Mouse (Mus musculus): ENCODE results near the gene Fbf1.
A peak's percentile ranks its signal among the peaks of the same experiment; 100 is the strongest.
"Not testable (repeated sequence)": the region's sequence is repeated elsewhere in the genome, so short reads cannot be mapped to it uniquely, and the experiment has no call there.

Fbf1 gene

DNA sequence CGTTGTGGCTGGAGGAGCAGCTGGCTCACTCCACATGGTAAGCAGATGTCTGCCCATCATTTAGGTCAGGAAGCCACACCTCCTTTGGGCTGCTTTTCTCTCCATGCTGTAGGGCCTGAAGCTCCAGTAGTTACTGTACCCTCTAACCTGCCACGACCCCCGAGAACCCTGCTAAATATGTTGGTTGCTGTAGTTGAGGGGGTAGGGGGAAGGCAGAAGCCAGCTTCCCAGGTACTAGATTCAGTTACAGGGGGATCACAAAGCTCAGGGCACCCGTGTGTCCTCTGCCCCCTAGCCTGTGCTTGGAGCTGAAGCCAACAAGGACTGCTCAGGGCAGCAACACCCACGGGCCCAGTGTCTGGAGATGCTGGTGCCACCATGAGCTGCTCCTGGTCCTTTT lies 34.5 kb downstream of the Fbf1 start:
- no peak for DNase-seq (ENCODE audit: low spot score)

DNA sequence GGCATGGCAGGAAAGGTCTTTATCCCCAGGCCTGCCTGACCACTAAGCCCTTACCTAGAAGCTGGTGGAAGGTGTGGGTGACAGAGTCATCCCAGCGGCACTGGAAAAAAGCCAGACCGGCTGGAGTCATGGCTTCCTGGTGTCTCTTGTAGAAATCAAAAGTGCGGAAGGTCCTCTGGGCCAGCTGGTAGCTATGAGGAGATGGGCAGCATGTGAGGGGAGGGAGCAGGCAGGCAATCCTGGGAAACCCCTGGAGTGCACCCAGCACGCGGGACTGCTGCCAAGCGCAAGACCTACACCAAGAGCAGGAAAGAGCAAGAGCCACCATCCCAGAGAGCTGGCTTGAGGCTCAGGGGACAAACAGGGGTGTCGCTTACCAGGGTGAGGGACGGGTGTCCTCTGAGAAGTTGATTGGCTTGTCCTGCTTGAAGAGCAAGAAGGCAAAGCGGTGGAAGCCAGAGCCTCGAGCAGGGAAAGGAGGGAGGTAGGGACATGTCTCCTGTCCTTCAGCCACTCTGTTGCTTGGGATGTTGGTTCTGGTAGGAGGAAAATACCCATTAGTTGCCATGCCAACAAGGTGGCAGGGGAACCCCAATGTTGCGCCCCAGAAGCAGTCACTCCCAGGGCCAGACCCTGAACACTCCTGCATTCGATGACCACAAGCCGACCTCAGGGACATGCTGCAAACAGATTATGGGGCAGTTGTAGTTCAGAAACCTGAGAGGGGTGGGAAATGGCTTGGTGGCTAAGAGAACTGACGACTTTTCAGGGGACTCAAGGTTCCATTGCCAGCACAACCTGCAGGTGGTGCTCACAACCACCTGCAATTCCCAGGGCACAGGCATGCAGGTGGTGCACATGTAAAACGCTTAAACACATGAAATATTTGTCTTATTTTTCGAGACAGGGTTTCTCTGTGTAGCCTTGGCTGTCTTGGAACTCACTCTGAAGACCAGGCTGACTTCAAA lies 35.3 kb downstream of the Fbf1 start:
- DNase-seq (ENCODE audit: low spot score) = no peak

DNA sequence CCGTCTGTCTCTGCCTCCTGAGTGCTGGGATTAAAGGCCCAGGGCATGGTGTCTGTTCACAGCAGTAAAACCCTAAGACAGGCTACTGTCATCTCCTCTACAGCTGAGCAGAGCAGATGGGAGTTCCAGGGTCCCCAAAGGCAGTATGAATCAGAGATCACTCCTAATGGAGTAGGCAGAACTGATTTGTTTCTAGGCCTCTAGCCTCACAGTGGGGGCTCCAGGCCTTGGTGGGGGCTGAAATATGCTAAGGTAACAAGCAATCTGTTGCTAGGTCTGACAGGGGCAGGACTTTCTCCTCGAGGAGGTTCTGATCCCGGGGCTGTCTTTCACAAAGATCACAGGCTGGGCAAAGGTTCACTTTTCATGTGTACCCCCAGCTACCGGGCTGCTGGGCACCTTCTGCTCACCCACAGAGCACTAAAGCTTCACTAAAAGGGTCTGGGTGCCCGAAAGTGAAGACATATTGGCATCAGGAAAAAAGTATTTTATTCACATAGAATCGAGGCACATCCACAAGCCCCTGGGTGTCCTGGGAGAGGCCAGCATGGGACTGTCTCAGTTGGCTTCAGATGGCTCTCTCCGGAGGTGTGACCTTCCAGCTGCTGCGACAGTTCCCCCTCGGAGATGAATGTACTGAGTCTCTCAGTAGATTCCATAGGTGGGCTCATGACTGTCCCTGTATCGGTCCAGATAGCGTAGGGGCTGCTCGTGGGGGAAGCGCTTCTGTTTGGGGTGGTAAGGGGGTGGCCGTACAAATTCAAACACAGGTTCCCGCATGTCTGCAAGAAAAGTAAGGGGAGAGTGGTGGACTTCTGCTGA lies 36.4 kb downstream of the Fbf1 start:
- no peak for DNase-seq (ENCODE audit: low spot score)

DNA sequence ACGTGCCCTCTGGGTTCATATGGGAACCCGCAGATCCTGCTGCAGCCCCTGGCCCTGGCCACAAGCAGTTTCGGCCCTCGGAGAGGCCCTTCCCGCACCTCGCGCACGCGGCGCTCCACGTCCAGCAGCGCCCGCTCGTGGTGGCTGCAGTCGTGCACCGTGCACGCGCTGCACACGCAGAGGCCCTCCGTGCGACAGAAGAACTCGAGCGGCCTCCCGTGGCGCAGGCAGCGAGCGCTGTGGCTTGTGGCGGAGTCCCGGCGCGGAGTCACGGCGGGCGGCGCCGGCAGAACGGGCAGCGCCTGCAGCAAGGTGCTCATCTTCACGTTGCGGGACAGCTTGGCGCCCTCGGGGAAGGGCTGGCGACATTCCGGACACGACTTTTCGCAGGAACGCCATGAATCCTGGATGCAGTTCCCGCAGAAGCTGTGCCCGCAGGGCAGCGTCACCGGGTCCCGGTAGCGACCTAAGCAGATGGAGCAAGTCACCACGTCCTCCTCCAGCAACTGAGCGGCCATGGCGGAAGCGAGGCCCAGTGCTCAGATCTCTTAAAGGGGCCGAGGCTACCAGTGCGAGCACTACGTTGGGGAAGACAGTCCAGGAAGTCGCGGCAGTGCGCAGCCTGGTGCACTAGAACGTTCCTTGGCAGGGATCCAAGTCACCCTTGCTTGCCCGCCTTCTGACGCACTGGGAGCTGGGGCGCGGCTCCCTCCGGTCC lies 37.3 kb downstream of the Fbf1 start, which contains the start of gene Trim65:
Trim65 (minus strand) TSS at position 641 of the 718 bp plus-strand sequence.
- DNase-seq (ENCODE audit: low spot score) = peak; percentile 75

DNA sequence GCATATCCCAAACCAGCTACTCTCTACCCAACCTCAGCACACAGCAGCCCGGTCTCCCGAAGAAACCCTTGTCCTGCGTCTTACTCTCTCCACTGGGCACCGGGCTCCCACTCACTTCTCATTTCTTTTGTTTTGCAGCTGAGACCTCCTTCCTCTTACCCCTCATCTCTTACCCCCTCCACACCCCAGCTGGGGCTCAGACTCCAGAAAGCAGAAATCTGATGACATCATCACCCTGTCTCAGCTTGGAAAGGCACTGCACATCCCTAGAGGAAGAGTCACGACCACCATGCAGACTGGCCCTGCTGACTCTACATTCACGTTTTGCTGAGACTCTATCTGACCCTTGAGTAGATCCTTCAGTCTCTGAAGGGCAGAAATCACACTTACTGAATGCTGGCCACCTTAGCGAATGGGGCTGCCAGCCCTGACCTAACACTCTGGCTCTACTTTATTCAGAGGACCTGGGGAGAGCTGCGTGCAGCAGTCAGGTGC lies 37.9 kb downstream of the Fbf1 start:
- no peak for DNase-seq (ENCODE audit: low spot score)

DNA sequence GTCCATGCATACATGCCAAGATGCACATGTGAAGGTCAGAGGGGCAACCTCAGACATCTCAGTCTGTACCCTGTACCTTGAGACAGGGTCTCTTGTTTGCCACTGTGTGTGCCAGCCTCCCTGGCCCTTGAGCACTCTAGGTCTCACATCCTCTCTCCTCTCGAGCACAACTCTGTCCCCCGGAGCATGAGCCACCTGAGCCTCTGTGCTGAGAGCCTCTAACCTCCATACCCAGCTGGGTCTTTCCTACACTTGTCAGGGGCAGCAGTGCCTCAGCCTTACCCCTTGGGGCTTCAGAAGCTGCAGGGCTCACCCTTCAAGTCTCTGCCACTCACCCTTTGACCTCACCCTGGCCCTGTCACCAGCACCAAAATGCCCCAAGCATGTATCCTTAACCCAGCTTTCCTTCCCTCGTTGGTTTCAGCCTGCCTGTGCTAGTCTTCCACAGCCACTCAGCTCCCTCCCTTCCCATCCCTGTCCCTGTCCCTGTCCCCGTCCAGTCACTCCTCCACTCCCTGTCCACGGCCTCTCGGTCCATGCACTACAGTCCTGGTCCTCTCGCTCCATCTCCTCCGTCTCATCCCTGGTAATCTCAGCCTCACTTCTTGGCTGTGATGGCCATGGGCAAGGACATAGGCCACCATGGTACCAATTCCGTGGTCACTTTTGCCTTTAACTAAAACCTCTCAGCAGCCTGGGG lies 38.7 kb downstream of the Fbf1 start:
- DNase-seq (ENCODE audit: low spot score) = no peak

DNA sequence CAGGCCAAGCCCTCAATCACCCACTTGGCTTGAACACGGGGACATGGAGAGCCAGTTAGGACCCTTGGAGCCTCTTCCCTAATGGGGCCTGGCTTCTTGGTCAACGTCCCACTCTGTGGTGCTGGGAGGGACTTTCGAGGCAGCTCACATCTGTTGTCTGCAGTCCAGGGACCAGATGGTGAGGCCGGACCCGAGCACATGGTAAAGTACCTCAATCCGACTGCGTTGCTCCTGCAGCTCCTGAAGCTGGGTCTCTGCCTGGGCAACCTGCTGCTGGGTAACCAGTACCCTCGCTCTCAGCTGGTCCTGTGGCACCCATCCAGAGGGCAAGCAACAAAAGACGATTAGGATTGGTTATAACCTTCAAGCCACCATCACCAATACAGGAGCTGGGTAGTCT lies 40.0 kb downstream of the Fbf1 start:
- no peak for DNase-seq (ENCODE audit: low spot score)

DNA sequence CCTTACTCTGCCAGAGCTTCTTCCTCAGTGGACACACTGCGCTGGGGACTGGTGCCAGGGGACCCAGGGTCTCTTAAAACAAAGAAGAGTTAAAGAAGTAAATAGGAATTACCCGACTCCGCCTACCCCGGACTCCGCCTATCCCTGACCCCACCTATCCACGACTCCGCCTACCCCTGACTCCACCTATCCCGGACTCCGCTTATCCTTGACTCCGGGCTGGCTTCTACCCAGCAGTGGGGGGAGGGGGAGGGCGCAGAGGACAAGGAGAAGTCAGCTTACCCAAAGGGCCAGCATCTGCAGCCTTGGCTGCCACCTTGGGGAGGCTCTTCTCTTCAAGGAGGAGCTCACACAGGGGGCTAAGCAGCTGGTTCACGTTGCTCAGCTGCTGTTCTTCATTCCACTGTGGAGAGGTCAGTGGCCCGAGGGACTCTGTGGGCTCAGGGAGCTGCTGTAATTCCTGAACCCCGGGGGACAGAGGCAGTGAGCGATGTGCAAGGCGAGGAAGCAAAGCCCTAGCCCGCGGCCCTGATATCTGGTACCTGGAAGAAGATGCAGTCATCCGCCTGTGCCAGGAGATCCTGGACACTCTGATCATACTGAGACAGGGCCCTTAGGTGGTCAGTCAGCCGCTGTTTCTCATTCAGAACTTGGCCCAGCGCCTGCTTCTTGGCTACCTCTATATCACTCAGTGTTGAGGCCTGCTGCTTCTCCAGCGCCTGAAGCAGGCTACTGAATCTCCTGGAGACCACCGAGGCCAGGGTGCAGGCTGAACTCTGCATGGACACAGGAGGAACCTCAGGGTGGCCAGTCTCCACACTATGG lies 40.6 kb downstream of the Fbf1 start, which contains the start of gene Trim47:
Trim47 (minus strand) TSS at position 55 of the 825 bp plus-strand sequence.
- no peak for DNase-seq (ENCODE audit: low spot score)

DNA sequence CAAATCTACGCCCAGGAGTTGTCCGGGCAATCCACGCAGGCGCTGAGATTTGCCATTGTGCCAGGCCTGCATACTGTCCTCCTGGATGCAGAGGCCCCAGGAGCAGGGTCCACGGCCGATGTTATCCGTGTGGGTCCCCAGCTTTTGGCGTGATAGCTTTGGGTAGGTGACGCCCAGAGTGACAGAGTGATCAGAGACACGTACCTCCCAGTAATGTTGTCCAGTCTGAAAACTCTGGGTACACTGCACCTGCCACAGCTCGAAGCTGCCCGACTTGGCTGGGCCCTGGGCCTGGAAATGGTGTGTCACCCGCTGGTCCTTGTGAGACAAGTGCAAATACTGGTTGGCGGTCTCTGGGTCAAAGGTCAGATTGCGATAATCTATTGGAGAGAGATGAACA lies 41.7 kb downstream of the Fbf1 start:
- DNase-seq (ENCODE audit: low spot score) = no peak

DNA sequence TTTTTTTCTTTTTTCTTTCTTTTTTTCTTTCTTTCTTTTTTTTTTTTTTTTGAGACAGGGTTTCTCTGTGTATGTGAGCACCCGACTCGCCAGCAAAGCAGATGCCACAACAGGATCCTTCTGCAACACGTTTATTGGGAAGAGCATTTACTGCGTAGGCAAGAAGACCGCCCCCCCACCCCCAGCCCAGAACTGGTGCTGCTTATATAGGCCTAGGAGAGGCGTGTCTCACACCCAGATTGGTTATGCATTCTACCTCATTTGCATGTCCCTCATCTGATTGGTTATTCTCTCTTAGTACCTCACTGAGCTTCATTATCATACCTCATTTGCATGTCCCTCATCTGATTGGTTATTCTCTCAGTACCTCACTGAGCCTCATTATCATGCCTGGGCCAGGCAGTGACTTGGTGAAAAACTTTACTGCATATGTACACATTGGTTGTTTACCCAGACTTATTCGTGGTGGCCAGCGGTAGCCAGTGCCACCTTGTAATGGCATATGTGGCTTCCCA lies 46.2 kb downstream of the Fbf1 start:
- DNase-seq (ENCODE audit: low spot score) = not testable (repeated sequence)

DNA sequence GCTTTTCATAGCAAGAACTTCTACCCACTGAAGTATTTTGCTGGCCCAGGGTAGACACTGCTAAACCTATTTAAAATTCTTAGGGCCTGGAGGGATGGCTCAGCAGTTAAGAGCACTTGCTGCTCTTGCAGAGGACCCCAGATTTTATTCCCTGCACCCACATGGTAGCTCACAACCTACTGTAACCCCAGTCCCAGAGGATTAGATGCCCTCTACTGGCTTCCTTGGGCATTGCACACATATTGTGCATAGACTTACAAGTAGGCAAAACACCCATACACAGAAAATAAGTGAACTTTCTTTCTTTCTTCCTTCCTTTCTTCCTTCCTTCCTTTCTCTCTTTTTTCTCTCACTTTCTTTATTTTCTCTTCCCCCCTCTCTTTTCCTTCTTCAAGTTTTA lies 50.1 kb downstream of the Fbf1 start:
- no peak for DNase-seq (ENCODE audit: low spot score)

DNA sequence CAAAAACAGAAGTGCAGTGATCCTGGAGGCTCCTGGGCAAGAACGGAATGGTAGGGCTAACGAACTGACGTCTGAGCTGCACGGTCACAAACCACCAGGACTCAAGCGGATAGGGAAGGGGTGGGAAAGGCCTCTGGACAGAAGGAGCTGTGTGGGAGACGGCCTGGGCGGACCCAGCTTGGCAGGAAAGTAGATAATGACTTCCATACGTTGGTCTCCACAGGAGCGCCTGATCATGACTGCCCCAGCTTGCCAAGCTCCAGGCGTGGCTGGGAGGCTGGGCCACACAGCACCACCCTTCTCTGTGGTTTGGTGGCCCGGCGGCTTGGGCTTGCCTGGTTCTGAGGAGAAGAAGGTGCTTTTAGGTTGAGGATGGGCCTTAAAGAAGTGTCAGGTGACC lies 50.7 kb downstream of the Fbf1 start:
- no peak for DNase-seq (ENCODE audit: low spot score)

DNA sequence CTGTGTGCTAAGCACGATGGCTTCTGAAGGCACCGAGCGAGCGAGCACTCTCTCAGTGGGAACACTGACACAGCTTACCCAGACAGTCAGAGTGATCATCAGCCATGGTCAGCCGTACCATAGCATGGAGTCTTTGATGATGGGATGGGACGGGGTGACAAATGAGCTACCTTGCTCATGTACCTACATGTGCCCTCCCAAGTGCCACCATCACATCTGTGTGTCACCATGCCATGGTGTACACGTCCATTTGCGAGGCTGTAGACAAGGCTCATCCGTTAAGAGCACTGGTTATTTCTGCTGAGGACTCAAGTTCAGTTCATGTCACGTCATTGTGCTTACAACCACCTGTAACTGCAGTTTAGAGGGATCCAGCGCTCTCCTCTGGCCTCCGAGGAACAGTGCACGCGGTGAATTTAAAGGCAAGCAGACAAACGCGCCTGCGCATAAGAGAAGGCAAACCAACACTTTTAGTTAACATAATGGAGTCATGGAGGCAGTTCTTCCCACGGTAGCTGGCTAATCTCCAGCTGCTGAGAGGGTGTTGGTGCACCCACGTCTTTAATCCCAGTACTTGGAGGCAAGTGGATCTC lies 56.3 kb downstream of the Fbf1 start:
- DNase-seq (ENCODE audit: low spot score) = no peak

DNA sequence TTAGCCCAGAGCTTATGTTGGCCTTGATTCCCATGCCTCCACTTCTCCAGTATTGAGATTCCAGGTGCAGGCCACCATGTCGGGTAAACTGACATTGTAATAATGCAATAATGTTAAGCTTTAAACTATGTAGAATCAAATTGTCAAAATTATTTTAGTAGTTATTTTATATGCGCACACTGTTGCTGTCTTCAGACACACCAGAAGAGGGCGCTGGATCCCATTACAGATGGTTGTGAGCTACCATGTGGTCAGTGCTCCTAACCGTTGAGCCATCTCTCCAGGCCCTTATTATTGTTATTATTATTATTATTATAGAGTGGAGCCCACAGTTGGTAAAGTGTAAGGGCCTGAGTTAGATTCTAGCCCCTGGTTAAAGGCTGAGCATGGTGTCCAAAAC lies 56.9 kb downstream of the Fbf1 start:
- DNase-seq (ENCODE audit: low spot score) = no peak

DNA sequence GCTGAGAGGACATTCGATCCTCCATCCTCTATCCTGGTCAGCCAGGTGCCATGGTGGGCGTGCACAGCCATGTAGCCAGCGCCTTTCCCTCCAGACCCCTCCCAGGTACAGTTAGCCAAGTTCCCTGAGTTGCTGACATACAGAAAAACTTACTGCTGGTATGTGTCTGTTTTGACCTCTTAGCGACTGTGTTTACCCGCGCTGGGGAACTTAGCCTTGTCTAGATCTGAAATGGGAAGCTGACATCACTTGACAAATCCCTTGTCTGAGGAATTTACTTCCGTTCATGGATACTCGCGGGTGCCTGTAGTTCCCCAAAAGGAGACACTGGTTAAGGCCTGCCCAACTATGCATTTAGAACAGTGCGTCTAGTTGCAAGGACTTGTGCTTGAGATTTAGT lies 57.4 kb downstream of the Fbf1 start:
- DNase-seq (ENCODE audit: low spot score) = no peak

DNA sequence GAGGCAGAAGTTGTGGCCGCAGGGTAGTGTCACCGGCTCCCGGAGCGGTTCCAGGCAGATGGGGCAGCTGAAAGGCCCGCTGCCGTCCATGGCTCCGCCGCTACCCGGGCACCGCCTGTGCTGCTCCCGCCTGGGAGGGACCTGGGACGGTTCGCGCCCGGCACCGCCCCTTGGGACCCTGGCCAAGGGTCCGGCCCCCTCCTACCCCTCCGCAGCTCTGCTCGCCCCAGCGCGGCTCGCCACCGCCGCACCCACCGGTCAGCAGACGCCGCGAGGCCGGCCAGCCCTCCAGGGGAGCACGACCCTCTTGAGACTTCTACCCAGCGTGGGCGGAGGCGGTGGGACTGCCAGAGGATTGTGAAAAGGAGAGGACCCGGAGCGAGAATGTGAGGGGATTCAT lies 57.8 kb downstream of the Fbf1 start:
- no peak for DNase-seq (ENCODE audit: low spot score)

DNA sequence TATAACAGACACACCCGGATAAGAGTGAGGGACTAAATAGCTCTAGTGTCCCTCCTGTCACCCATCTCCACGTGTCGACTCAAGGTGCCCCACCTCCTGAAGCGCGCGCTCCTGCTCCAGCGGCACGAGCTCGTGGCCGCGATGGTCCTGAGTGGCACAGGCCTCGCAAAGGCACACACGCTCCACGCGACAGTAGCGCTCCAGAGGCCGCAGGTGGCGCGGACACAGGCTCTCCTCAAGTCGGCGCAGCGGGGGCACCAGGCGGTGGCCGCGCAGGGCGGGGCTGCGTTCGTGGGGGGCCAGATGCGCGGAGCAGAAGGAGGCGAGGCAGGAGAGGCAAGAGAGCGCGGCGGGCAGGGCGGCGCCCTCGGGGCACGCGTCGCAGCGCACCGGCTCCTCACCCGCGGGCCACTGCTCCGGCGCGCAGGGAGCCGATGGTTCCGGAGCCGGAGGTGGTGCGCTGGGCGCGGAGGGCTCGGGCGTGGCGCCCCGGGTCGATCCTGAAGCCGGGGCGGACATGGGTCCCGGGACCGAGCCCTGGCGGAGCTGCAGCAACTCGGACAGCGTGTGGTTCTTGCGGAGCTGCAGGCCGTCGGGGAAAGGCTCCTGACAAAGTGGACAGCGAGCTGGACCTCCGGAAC lies 58.4 kb downstream of the Fbf1 start:
- no peak for DNase-seq (ENCODE audit: low spot score)

DNA sequence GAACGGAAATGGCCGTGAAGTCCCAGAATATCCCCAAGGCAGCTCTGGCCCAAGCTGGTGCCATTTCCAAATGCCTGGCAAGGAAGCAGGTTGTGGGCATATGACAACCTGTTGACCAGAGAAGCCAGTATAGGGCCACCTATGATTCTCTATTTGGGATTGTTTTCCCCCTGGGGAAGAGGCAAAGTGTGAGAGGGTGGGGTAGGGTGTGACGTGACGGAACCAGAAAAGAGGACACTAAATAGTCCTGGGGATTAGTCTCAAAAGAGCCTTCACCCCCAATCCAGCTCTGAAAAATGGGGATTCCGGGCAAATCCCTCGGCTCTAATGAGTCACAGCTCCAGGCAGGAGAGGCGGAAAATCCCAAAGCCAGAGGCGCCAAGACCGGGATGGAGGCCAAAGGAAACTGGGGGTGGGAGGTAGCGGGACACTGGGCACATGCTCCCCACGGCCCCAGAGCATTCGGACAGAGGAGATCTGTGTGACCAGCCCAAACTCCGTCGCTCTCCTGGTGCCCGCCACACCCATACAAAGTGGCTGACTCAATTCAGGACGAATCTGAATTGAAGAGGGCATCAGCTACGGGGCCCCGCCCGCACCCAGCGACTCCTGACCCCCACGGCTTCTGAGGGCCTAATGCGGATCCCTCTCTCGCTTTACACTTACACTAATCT lies 59.4 kb downstream of the Fbf1 start:
- DNase-seq (ENCODE audit: low spot score) = no peak

DNA sequence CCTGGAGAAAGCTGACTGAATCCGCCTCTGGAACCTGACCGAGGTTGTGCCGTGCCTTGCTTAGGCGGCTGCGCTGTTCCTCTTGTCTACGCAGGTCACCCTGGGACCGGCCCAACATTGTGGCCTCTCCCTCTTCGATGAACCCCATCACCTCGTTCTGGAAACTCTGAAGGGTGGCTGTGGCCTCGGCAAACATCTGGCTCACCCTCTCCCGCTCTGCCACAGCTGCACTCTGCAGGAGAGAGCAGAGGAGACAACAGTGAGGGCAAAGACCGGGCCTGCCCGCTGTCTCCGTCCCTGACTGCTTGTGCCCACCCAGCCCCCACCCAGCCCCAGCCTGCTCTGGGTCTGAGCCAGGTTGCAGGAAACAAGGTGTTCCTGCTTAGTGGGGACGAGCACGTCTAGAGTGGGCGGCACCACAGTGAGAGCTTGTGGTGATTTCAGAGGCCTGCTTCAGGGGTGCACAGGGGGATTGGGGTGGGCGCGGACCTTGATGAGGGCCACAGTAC lies 60.1 kb downstream of the Fbf1 start:
- DNase-seq (ENCODE audit: low spot score) = no peak
